Mouse (Mus musculus): ENCODE measurements around the gene Wwox.

The Wwox gene

GRCm38 (mm10) chr8:114439334-114440204, at the start of gene Wwox:
TSS of gene Wwox (plus strand) at chr8:114439655.
- DNase-seq (ENCODE audit: low read depth, low spot score), result peak; percentile 97

GRCm38 (mm10) chr8:114390465-114391254, 48.8 kb upstream of the Wwox start:
- DNase-seq (ENCODE audit: low read depth, low spot score), result no peak

- no peak for DNase-seq (ENCODE audit: low read depth, low spot score)
These were observed 41.1 kb upstream of the Wwox start for GRCm38 (mm10) chr8:114398326-114398725.

DNA sequence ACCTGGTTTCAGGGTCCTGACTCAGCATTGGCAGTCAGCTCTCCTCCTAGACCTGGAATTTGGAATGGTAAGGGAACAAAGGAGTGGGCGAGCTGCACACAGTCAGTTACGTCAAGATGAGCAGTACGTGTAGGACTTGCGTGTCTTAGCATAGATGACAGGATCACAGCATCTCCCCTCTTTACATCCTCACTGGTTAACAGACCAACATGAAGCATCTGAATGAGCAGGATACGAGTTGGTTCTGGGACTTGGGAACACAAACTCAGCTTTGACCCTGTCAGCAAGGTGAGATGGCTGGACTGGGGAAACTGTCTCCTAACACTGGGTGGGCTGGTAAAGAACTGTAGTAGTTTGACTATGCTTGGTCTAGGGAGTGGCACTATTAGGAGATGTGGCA, 40.2 kb upstream of the Wwox start:
- no peak for DNase-seq (ENCODE audit: low read depth, low spot score)

DNA sequence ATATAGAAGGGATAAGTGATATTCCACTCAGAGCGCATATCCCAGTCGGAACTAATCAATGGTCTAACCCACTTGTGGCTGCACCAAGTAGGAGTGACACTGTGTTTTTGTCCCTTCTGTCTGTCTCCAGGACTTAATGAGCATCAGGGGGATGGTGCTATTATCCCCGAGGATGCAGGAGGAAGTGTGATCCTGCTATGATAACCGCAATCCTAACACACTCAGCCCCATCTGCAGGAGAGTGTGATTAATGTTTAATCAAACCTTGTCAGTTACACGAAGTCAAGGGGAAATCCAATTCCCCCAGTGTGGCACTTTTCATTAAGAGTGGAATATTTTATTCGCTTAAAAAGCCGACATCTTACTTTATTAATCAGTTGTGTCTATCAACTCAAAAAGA, 37.8 kb upstream of the Wwox start:
- DNase-seq (ENCODE audit: low read depth, low spot score), result no peak

DNA sequence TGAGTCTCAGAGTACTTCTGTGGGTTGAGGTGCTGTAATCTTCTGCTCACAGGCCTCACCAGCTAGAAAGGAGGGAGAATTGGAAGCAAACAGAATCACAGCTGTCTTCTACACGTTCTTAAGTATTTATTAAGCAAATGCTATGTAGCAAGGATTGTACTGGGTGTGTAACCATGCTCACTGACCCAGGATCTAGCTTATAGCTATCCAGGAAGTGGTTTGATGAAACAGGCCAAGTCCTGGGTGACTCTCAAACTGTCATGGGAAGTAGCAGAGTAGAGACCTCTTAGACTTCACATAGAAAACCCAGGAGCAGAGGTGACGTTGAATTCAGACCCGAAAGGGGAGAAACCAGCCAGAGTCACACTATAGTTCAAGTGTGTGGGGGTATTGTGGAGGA, 28.0 kb upstream of the Wwox start:
- no peak for DNase-seq (ENCODE audit: low read depth, low spot score)

DNA sequence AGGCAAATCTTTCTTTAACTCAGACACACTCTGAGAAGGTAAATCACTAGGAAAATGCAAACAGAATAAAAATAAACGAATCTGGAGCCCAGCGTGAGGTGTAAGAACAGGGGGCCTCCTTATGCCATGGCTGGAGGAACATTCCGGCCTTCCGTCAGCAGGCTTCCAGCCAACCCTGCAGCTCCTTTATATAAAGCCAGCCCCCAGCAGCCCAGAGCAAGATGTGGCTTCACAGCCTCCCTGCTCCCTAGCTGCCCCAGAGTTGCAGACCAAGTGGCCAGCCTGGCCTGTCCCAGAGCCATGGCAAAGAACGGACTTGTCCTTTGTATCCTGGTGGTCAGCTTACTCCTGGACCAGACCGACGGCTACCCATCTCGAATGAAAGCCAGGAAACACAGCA, 21.7 kb upstream of the Wwox start, which contains the start of gene Clec3a:
Gene Clec3a, plus strand, starts transcription at position 301 of the 400 bp plus-strand sequence.
- DNase-seq (ENCODE audit: low read depth, low spot score), result no peak

DNA sequence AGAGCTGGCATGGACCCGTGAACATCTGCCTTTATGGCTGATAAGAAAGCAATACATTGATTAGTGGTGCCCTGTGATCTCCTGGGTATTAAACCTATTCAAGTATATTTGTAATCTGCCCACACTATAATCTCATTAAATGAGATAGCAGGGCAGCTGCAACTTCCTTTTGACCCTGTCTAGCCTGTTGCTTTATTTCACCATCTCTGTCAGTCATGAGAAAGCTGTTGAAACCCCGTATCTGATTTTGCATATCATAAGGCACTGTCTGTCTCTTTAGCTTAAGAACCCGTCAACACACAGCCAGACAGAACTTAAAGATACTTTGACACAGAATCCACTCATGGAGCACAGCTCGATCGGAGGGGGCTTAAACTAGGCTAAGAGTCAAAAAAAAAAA, 21.0 kb upstream of the Wwox start:
- no peak for DNase-seq (ENCODE audit: low read depth, low spot score)

DNA sequence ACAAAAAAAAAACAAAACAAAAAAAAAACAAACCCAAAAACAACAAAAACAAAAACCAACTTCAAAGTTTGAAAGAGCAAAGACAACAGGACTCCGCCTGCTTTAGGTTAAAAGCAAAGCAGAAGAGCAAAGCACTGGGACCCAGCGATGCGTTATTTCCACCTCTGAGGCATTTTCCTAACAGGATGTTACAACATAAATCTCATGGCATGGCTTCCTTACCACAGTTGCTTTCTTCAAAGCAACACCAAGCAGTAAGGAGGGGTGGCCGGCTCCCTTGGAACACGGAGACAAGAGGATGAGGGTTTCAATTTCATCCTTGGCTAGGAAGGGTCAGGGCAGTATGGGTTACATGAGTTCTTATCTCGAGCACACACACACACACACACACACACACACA, 20.6 kb upstream of the Wwox start:
- DNase-seq (ENCODE audit: low read depth, low spot score), result no peak

- DNase-seq (ENCODE audit: low read depth, low spot score), result no peak
These were observed 17.9 kb upstream of the Wwox start for GRCm38 (mm10) chr8:114421544-114421943.

DNA sequence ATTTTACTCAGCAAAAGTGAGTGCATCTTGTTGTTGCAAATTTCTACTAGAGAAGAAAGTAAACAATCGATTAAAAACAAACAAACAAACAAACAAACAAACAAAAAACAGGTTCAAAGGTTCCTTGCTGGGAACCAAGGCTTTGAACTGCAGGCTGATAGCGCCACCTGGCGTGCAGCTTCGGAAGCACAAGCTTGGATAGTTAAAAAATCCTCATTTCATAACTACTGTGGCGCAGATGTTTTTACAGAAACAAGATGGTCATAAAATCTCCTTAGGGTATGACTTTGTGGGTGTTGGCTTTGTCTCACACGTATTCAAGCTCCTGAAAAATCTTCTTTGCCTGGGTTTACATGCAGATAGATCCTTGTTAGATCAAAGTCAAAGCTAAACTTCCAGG, 1.2 kb upstream of the Wwox start:
- DNase-seq (ENCODE audit: low read depth, low spot score), result no peak

DNA sequence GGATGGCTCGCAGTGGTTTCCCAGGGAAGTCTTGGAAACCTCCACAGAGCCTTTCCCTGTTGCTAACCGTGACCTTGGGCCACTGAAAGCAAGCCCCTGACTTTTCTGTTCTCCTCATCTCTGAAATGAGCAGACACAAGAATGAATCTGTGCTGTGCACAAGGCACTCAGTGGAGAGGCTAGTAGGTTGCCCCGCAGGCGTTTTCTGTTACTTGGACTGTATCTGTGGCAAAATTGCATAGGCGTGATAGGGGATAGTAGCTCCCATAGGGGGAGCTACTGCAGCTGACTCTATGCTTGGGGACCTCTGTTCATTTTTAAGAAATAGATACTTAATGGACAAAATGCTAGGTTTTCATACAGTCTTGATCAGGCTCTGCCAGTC, 742 bp downstream of the Wwox start:
- no peak for DNase-seq (ENCODE audit: low read depth, low spot score)

DNA sequence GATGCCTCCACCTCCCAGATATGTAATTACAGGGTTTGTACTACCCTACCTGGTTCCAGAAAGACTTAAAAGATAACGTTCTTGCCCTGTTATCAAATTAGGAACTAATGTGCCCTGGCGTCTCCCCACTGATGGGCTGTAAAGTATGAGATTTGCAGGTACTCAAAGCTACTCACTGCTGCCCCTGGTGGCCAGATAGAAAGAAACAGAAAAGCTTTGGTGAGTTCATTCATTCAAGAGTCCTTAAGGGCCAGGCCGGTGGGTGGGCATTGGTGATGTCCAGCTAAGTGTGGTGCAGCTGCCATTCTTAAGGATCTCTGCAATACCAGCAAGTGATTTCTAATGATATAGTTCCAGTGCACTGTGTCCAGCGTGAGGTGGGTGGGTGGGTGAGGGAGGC, 2.2 kb downstream of the Wwox start:
- no peak for DNase-seq (ENCODE audit: low read depth, low spot score)

DNA sequence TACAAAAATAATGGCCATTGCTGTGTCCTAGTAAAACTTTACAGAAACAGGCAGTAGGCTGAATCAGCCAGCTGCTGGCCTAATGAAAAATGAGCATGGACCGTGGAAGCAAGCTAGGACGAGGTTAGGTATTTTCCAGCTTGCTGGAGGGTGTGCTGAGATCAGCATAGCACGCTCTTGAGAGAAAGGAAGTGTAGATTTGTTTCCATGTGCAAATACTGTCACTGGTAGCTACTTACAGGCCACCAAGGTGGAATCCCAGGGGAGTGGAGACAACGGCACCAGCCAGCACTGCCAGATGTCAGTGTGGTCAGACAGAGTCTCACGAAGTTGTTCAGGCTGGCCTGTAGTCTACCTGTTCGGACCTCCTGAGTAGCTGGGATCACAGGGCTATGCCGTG, 7.4 kb downstream of the Wwox start:
- no peak for DNase-seq (ENCODE audit: low read depth, low spot score)

- DNase-seq (ENCODE audit: low read depth, low spot score), result no peak
These were observed 12.8 kb downstream of the Wwox start for GRCm38 (mm10) chr8:114452278-114452677.

GRCm38 (mm10) chr8:114452781-114453221, 13.3 kb downstream of the Wwox start:
- peak; percentile 48 for DNase-seq (ENCODE audit: low read depth, low spot score)

DNA sequence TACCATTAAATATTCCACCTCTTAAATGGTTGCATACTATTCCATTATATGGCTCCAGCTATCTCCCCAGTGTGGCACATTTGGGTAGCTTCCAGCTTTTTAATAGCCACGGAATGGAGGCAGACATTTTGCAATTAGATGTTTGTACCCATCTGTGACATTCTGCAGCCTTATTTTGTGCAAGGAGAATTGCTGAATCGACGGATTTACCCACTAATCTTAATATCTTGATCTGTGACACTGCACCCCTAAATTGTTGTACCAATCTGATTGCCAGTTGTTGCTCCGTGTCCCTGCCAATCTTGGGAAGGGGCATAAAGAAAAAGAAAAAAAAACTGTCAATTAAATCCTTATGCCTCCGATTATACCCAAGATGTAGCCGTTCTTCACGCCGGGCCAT, 15.8 kb downstream of the Wwox start:
- no peak for DNase-seq (ENCODE audit: low read depth, low spot score)

DNA sequence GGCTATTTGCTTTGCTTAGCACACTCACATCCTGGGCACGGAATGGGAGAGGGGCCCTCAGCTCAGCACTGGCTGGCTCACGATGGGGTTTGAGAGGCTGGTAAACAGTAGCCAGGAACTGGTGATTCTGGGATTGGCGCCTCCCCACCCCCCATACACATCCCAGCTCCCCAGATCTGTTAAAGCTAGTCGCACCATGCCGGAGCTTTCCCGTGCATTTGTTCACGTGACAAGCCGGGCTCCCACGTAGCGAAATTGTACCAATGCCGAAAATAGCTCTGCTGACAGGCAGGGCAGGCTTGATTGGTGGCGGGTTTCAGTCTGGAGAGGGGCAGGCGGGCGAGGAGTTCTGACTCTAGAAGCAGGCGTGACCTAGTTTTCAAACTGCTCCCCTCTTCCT, 16.5 kb downstream of the Wwox start:
- no peak for DNase-seq (ENCODE audit: low read depth, low spot score)

DNA sequence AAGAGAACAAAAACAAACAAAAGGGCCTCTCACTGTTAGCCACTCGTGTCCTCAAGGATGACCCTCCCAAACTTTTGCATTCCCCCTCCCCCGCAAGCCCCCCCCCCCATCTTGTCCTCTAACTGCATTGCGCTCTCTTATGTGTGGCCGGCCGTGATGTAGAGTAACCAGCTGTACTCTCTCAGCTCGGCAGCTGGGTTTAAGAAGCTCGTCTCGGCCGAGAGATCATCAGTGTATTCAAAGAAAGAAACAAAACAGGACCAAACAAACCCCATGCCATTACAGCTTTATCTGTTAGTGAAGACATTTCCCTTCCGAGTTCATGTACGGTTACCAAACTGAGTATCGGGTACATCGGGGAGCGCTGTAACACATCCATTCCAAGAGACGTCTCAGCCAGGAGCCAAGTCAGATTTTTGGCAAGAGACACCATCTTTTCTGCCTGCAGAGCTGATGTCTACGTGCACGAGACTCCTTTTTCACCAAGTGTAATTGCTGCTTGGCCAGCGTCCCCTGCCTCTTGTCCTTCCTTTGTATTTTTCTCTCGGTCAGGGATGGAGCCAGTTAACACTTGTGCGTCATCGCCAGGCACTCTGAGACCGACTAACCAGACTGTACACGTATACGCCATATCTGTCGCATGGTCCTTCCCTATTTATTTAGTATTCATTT, 18.8 kb downstream of the Wwox start:
- no peak for DNase-seq (ENCODE audit: low read depth, low spot score)

- peak; percentile 45 for DNase-seq (ENCODE audit: low read depth, low spot score)
These were observed 21.1 kb downstream of the Wwox start for GRCm38 (mm10) chr8:114460600-114460999.

DNA sequence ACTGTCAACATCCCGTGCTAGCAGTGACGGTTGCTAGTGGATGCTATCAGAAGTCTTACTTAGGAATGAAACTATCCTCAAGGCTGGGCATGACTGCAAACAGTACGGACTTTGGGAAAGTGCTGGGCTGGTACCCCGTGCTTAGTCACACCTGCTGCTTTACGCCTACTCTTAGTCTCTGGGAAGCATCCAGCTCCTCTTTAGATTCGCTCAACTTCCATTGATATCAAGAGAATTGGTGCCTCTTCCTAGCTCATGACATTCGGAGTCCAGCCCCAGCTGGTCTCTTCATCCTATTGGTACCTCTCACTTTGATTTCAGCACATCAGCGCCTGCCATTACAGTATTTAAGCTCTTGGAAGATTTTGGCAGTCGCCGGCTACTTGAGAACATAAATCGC, 23.1 kb downstream of the Wwox start:
- DNase-seq (ENCODE audit: low read depth, low spot score), result no peak

DNA sequence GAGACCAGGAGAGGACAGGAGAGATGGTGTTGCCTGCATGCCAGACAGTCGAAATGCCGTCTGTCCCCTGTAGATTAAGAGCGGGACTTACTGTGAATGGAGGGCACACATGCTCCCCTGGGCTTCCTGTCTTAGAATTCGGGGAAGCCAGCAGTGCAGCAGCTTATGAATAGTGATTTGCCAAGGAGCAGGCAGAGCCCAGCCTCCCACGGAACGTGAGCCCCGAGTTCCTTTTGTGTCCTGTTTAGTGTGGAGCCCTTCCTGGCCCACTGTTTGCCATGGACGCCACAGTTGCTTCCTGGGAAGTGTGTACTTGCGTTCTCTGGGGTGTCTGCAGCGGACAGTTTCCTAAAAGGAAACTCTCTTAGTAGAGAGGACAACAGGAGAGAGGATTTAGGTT, 23.9 kb downstream of the Wwox start:
- no peak for DNase-seq (ENCODE audit: low read depth, low spot score)

All from WW6 (cell line).